Mouse (Mus musculus) lung, embryonic 16.5 days (tissue): ENCODE results near the gene Plg. TPM values are rescaled to one million over a fixed set of nuclear protein-coding genes. Genes with fewer than 3 reads are reported as not detected.

Experiments used
- ATAC-seq: fragments of 200-750 bp; cut with Nextera tagmentation; 2 replicates; pipeline ENCODE4 v1.8.0; 2017; ENCODE audit warnings: low read depth, mild to moderate bottlenecking, moderate library complexity
- H3K27ac ChIP-seq: fragments of 300-500 bp; sonication (generic); 2 replicates; pipeline ENCODE4 v1.5.1; 2014; ENCODE audit warnings: mild to moderate bottlenecking, control low read depth, low read length
- H3K27me3 ChIP-seq: fragments of 300-500 bp; sonication (generic); 2 replicates; pipeline ENCODE4 v1.6.1; 2014; ENCODE audit warnings: low read depth, low read length, mixed read lengths; ENCODE audit not compliant: control insufficient read depth, insufficient read depth
- H3K36me3 ChIP-seq: fragments of 300-500 bp; sonication (generic); 2 replicates; pipeline ENCODE4 v1.6.1; 2014; ENCODE audit warnings: low read length; ENCODE audit not compliant: control insufficient read depth, insufficient read depth
- H3K4me1 ChIP-seq: fragments of 300-500 bp; sonication (generic); replicated peaks from 2 replicates; pipeline ENCODE4 v1.6.1; 2014; ENCODE audit warnings: low read length, mixed read lengths; ENCODE audit not compliant: control insufficient read depth, insufficient read depth
- H3K4me2 ChIP-seq: fragments of 300-500 bp; sonication (generic); 2 replicates; pipeline ENCODE4 v1.6.1; 2014; ENCODE audit warnings: low read depth, low read length, control low read depth
- H3K4me3 ChIP-seq: fragments of 300-500 bp; sonication (generic); 2 replicates; pipeline ENCODE4 v1.5.1; 2014; ENCODE audit warnings: mild to moderate bottlenecking, low read length, control low read depth
- H3K9ac ChIP-seq: fragments of 300-500 bp; sonication (generic); 2 replicates; pipeline ENCODE4 v1.6.1; 2014; ENCODE audit warnings: low read length, control low read depth
- H3K9me3 ChIP-seq: fragments of 300-500 bp; sonication (generic); 2 replicates; pipeline ENCODE4 v1.6.1; 2016; ENCODE audit warnings: low read length; ENCODE audit not compliant: control insufficient read depth
- WGBS: fragments of 180-500 bp; shearing (Covaris S2); extraction: QIAGEN DNeasy Blood & Tissue Kit; methylation state at CpG from one replicate; pipeline ENCODE4 v1.1.7; 2014; 5-methylcytosine and 5-hydroxymethylcytosine counted together
- polyA plus RNA-seq: library from polyadenylated mRNA; unstranded; fragments of >200 nt; fragmentation: Nextera tagmentation; extraction: Ambion mirVana; gene quantifications from 2 replicates; pipeline ENCODE4 v1.2.1, GENCODE M21; 2015

Gene Plg
- polyA plus RNA-seq = 0.50 and 6.1 TPM in 2 replicates

DNA sequence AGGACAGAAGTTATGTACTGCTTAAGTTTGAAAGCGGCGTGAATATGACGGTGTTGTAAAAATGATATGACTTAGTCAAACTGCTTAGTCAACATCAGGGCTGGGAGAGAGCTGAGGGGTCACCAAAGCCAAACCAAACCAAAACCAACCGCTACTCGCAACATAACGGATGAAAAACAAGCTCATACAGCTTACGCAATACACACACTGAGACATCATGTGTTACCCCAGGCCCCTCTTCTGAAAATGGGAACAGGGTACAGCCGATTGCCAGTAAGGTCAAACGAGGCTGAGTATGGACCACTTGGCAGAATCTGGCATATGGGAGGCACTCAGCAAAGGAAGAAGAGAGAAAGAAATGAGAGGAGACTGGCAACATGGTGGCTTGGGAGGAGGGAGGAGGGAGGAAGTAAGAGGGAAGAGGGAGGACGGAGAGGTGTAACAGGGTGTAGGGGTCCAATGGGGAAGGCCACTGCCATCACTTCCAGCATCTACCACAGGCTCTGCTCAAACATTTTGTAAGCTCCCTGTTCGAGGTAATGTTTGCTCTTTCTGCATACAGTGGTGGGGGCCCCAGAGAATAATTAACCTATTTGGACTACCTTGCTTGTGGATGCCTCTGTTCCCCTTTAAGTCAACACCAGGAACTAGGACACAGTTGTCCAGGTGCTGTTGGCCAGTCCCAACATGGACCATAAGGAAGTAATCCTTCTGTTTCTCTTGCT is at the start of gene Plg:
Plg (plus strand) TSS at position 628 of the 725 bp plus-strand sequence.
- 87% methylated on average over 11 of the region's 11 CpGs for WGBS
- Histone ChIP-seq H3K36me3 (no peaks in the 10 kb centered on the region), H3K4me2 (no peak within 1 kb of the TSS), H3K27me3 (no peaks in the 10 kb centered on the region), H3K9me3 (no peaks in the 10 kb centered on the region), H3K4me3 (no peak within 1 kb of the TSS), H3K9ac (no peak within 1 kb of the TSS), H3K27ac (no peak within 1 kb of the TSS), H3K4me1 (no peaks in the 10 kb centered on the region)
- no peak for ATAC-seq

DNA sequence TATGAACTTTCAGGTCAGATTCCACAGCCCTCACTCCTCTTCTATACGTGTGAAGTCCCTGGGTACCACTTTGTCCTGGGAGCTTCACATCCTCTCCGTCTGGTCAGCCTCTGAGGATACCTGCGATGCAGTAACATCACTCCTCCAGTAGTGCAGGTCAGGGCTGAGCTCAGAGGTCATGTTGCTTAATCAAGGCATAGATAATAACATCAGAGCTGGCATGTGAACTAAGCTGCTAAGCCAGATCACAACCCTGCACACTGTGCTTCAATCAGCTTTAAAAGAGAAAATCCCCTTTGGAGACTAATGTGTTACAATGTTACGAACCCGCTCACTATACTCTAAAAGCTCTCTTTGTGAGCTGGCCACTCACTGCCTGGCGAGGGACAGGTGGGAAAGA is 43.3 kb upstream of the Plg start:
- Histone ChIP-seq H3K9me3 (0 out of 2 replicates have a peak, but pooled peaks cover 2% of the 10 kb centered on the region), H3K9ac (no peak overlapping the region), H3K4me1 (no peaks in the 10 kb centered on the region), H3K27ac (no peak overlapping the region), H3K27me3 (no peaks in the 10 kb centered on the region), H3K36me3 (no peaks in the 10 kb centered on the region), H3K4me2 (no peak overlapping the region), H3K4me3 (no peak overlapping the region)
- ATAC-seq = no peak
- 46% methylated on average over 6 of the region's 6 CpGs for WGBS

DNA sequence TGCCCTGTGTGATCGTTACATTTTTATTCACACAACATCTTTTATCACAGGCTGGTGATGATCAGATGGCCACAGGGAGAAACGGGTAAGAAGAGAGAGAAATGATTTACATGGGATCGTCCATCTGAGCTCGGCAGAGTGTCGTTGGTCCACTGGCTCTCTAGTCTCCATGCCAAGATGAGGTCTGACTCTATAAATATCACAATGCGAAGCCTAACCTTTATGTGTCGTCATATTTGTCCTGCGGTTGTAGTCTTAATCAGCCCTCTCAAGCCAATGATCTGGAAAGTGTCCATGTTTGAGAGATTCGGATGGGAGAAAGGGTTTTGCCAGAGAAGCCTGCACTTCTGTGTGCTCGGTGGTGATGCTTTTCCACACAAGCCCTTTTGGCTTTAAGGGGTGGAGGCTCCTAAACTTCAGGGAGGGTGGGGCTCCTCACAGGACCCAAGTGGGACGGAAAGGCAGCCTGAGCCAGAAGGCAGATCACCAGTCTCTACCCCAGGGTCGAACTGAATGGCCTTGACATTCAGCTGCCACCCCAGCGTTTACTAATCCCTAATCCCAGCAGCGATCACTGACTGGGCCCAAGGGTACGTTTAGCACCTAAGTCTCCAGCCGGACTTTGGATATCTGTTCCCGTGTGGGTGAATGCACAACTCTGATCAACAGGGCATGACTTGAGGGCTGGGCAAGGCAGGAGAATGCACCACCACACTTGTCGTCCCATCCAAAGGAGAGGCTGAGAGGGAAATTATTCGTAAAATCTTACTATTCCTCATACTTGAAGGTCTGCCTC is 42.1 kb upstream of the Plg start:
- 66% methylated on average over 19 of the region's 19 CpGs for WGBS
- ATAC-seq = no peak
- H3K27me3 ChIP-seq = no peaks in the 10 kb centered on the region
- H3K9me3 ChIP-seq = 0 out of 2 replicates have a peak, but pooled peaks cover 2% of the 10 kb centered on the region
- no peaks in the 10 kb centered on the region for H3K36me3 ChIP-seq
- H3K4me2 ChIP-seq = no peak overlapping the region
- H3K4me1 ChIP-seq = no peaks in the 10 kb centered on the region
- no peak overlapping the region for H3K27ac ChIP-seq
- no peak overlapping the region for H3K4me3 ChIP-seq
- no peak overlapping the region for H3K9ac ChIP-seq

DNA sequence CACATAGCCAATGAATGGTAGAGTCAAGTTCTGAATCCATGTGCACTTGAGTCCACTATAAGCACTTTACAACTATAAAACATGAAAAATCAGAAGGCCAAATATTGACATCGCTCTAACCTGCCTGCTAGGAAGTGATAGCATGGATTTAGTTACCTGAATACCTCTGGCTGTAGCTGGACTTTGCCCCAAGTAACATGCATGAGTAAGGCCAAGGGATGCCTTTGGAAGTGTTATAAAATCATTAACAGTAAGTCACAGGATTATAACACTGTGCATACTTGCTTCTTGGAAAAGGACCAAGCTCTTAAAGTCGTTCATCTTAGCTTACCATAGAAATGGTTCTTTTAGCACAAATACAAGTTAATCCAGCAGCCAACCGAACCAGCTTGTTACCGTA is 41.3 kb upstream of the Plg start:
- Histone ChIP-seq H3K4me1 (no peaks in the 10 kb centered on the region), H3K36me3 (no peaks in the 10 kb centered on the region), H3K27ac (no peak overlapping the region), H3K27me3 (no peaks in the 10 kb centered on the region), H3K9ac (no peak overlapping the region), H3K9me3 (0 out of 2 replicates have a peak, but pooled peaks cover 2% of the 10 kb centered on the region), H3K4me3 (no peak overlapping the region), H3K4me2 (no peak overlapping the region)
- 63% methylated on average over 4 of the region's 4 CpGs for WGBS
- no peak for ATAC-seq

DNA sequence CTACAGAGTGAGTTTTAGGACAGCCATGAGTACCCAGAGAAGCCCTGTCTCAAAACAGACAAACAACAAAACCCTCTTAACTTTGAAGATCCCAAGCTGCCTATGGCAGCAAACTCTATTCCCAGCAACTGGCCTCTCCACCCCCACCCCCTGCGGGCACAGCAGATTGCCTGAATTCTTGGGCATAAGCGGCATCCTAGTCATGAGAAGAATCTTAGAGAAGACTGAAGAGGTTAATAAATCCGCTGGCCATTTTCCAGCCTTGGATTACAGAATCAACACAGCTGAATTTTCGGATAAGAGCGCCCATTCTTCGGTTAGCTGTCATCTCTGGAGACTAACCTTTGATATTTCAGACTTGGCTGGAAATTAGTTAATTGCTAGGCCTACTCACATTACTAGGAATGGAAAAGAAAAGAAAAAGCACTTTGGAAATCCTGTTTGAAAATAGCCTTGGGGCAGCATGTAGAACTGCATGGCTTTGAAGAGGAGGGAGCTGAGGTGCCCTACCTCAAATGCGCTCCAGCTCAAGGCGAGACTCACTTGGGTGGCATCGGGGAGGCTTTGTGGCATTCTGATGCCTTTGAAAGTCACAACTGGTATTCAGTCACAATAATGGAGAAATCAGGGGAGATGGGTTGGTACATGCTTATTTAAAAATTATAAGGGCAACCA is 34.6 kb upstream of the Plg start:
- H3K9ac ChIP-seq = no peak overlapping the region
- H3K4me2 ChIP-seq = no peak overlapping the region
- no peak for ATAC-seq
- H3K27ac ChIP-seq = no peak overlapping the region
- no peak overlapping the region for H3K4me3 ChIP-seq
- no peaks in the 10 kb centered on the region for H3K27me3 ChIP-seq
- 0 out of 2 replicates have a peak, but pooled peaks cover 2% of the 10 kb centered on the region for H3K9me3 ChIP-seq
- no peaks in the 10 kb centered on the region for H3K4me1 ChIP-seq
- WGBS = 71% methylated on average over 9 of the region's 9 CpGs
- H3K36me3 ChIP-seq = no peaks in the 10 kb centered on the region

DNA sequence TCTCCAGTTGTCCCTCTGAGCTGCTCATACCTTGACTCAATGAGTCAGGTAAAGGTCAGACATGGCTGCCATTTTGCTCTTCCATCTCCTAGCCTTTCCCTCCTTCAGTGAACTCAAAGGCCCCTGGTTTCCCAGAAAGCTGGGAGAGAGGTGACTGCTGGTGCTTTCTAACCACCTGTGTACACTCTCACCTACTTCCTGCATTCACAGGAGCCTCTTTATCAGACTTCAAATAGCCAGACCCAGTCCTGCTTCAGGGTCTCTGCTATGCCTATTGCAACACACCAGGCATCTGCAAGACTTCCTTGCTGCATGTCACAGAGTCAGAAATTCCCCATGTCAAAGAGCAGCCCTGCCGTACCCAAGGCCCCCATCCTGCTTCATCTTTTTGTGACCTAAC is 30.9 kb upstream of the Plg start:
- Histone ChIP-seq H3K4me3 (no peak overlapping the region), H3K27me3 (no peaks in the 10 kb centered on the region), H3K36me3 (no peaks in the 10 kb centered on the region), H3K27ac (no peak overlapping the region), H3K9me3 (no peaks in the 10 kb centered on the region), H3K4me1 (no peaks in the 10 kb centered on the region), H3K4me2 (no peak overlapping the region), H3K9ac (no peak overlapping the region)
- ATAC-seq = no peak
- 48% methylated on average over 1 of the region's 1 CpGs for WGBS

DNA sequence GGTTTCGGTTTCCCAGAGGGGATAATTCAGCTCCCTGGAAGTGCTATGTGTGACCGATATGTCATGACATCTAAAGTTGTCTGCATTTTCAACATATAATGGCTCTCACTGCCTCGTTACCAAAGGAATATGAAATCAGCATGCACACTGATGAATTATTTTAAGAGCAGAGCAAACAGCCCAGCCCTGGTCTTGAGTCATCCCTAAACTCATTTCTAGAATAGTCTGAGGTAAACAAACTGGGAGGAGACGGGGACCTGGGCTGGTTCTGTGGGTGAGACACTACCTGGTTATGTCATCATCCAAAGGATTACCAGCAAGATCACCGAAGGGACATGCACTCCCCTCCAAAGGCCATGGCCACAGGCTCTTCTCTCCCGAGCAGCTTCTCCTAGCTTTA is 26.8 kb upstream of the Plg start:
- Histone ChIP-seq H3K36me3 (no peaks in the 10 kb centered on the region), H3K27me3 (no peaks in the 10 kb centered on the region), H3K9ac (no peak overlapping the region), H3K4me1 (no peaks in the 10 kb centered on the region), H3K4me3 (no peak overlapping the region), H3K4me2 (no peak overlapping the region), H3K27ac (no peak overlapping the region), H3K9me3 (no peaks in the 10 kb centered on the region)
- WGBS = 73% methylated on average over 6 of the region's 6 CpGs
- no peak for ATAC-seq

DNA sequence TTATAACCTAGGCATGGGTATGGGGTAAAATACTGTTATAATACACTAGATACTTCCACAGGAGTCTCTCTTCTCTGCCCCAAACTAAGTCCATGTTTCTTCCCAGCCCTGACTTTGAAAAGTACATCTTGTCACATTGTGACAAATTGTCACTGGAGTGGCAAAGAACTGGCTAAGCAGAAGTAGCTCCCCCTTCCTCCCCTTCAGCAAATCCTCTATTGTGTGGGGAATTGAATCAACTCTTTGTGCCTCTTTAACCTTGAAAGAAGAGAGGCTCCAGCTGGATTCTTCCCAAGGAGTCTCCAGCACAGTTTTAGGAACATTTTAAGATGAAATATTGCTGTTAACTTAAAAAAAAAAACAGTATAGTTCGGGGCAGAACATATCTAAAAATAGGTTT is 25.6 kb upstream of the Plg start:
- H3K36me3 ChIP-seq = no peaks in the 10 kb centered on the region
- no peaks in the 10 kb centered on the region for H3K4me1 ChIP-seq
- H3K9ac ChIP-seq = no peak overlapping the region
- no peak overlapping the region for H3K4me3 ChIP-seq
- no peaks in the 10 kb centered on the region for H3K27me3 ChIP-seq
- H3K9me3 ChIP-seq = no peaks in the 10 kb centered on the region
- no peak for ATAC-seq
- WGBS = 28% methylated on average over 1 of the region's 1 CpGs
- no peak overlapping the region for H3K27ac ChIP-seq
- H3K4me2 ChIP-seq = no peak overlapping the region

DNA sequence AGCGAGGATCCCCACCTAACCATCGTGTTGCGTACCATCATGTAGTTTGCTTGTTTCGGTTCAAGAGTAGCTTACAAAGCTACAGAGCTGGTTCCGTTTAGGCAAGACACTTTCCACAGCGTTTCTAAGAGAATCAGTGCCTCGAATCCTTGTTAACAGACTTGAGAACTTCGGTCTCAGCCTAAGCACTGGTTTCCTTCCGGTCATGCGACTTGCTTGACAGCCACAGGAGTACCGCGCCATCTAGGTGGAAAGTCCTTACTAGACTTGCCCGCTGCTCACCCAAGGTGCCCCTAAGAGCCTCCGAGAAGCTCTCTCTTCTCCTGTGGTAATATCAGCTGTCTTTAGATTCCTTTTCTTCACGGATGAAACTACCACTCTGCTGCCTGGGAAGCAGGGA is 18.5 kb upstream of the Plg start:
- Histone ChIP-seq H3K4me3 (no peak overlapping the region), H3K9ac (no peak overlapping the region), H3K36me3 (no peaks in the 10 kb centered on the region), H3K27me3 (no peaks in the 10 kb centered on the region; the same call in 1 of the 2 replicates), H3K4me2 (no peak overlapping the region), H3K4me1 (no peaks in the 10 kb centered on the region), H3K9me3 (no peaks in the 10 kb centered on the region), H3K27ac (no peak overlapping the region)
- WGBS = 87% methylated on average over 15 of the region's 15 CpGs
- no peak for ATAC-seq
